Mouse (Mus musculus) thymus, adult 2 months (tissue): Measurements from ENCODE around the gene Myoc.

Experiments used
- CTCF ChIP-seq: fragments of 200-500 bp; IDR thresholded peaks from 2 replicates; pipeline ENCODE4 v1.5.1; 2012; ENCODE audit warnings: mild to moderate bottlenecking, control low read depth, low read length, moderate library complexity, borderline replicate concordance; ENCODE audit not compliant: control insufficient read depth, poor library complexity, insufficient read depth; ENCODE audit errors: extremely low read depth
- POLR2A ChIP-seq: fragments of 200-500 bp; IDR thresholded peaks from 2 replicates; pipeline ENCODE4 v1.6.1; 2012; ENCODE audit warnings: mild to moderate bottlenecking, low read length, control low read depth, moderate library complexity; ENCODE audit not compliant: control insufficient read depth, poor library complexity, insufficient read depth; ENCODE audit errors: extremely low read depth

DNA sequence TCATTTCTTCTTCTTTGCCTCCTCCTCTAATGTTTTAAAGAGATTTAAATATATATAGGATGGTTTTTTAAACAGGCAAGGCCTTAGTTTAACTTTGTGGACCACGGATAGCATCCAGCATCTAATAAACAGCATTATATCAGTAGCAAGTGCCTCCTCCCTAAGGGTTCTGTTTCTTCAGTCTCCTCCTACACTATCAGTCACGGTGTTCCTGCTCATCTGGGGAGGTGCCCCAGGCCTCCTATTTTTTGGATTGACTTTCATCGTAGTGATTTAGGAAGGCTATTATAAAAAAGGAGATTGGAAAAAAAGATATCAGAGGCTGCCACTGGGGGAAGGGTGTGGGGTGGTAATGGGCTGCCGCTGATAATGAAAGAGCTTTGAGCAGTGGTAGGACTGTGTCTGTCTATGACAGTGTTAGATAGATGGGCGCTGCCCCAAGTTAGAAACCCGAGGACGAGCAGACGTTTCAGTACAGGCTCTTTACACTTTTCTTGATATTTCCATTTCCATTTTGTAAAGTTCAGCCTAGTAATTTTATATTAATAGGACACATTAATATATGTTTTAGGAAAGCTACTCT lies 48.4 kb upstream of the Myoc start:
- TF ChIP-seq POLR2A = no peak
- TF ChIP-seq CTCF = no peak
